Mouse (Mus musculus): ENCODE data around the gene Plk4. TPM values are rescaled to one million over a fixed set of nuclear protein-coding genes. Genes with fewer than 3 reads are reported as not detected.

Plk4 gene
- polyA plus RNA-seq (2012; fragmentation: generic; extraction: Trizol): 5.5 TPM

DNA sequence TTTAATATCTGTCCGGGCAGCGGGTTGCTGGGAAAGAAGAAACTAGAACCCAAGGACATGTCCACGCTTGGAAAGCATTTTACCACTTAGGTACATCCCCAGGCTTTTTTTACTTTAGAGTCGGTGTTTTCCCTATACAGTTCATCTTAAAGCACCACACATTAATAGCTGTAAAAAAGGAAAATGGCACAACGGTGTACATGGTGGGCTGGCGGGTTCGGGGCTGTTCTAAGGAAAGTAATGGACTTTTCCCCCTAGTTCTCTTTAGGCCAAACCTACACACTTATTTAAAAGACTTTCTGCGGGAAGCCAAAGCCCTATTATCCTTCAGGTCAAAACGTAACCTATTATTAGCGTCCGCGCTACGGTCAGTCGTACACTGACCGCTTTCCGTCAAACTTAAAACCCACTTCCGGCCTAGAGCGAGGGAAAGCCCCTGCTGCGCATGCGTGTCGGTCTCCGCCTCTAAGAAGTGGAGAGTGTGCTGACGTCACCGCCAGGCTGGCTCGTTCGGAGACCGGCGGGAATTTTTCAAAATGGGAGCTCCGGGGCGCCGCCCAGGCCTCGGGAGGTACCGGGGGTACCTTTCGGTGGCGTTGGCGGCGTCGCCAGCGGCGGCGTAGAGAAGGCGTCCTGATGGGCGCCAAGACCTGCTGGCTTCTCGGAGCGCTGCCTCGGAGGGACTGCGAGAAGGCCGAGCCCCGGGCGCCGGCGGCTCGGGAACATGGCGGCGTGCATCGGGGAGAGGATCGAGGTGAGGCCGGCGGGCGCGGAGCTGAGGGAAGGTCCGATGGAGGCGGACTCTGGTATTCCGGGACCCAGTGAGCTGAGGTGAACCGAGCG, at the start of gene Plk4:
Gene Plk4, plus strand, starts transcription at position 490 of the 843 bp plus-strand sequence.
- Histone ChIP-seq H3K4me3 (peak within 1 kb of the TSS; percentile 78), H3K79me2 (ENCODE audit: control insufficient read depth, insufficient read depth) (peaks cover 37% of the 10 kb centered on the region), H3K27me3 (ENCODE audit: control insufficient read depth, insufficient read depth, insufficient read length) (no peaks in the 10 kb centered on the region), H3K4me2 (ENCODE audit: low read depth) (peak within 1 kb of the TSS; percentile 83), H3ac (ENCODE audit: control insufficient read depth, insufficient read length) (peak within 1 kb of the TSS; percentile 76), H3K36me3 (ENCODE audit: control insufficient read depth, insufficient read depth) (no peaks in the 10 kb centered on the region)
- TF ChIP-seq POLR2AphosphoS2 (IDR thresholded peaks at IDR 0.05; ENCODE audit: insufficient read length, low read depth) (peak; percentile 79), SRF (IDR thresholded peaks at IDR 0.05; ENCODE audit: control insufficient read depth, insufficient read length, low read depth) (no peak), E2F4 (IDR thresholded peaks at IDR 0.05; ENCODE audit: insufficient read depth) (peak; percentile 93), TCF12 (IDR thresholded peaks at IDR 0.05; ENCODE audit: insufficient read depth, poor library complexity, severe bottlenecking) (no peak), POLR2A (IDR thresholded peaks at IDR 0.05; ENCODE audit: insufficient read length, low read depth) (peak; percentile 64)

- H3ac ChIP-seq (ENCODE audit: control insufficient read depth, insufficient read length): no peak overlapping the region
- TF ChIP-seq MYOD1 (IDR thresholded peaks at IDR 0.05; ENCODE audit: control insufficient read depth in 1 of 3, insufficient read length in 2 of 3, low read depth in 2 of 3) (no peak), POLR2AphosphoS2 (IDR thresholded peaks at IDR 0.05; ENCODE audit: insufficient read length, low read depth) (no peak), E2F4 (IDR thresholded peaks at IDR 0.05; ENCODE audit: insufficient read depth) (no peak), MAX (IDR thresholded peaks at IDR 0.05; ENCODE audit: low read depth) (no peak), TCF12 (IDR thresholded peaks at IDR 0.05; ENCODE audit: insufficient read depth, poor library complexity, severe bottlenecking) (no peak), CEBPB (IDR thresholded peaks at IDR 0.05; ENCODE audit: insufficient read depth, poor library complexity, severe bottlenecking) (no peak), TCF3 (IDR thresholded peaks at IDR 0.05; ENCODE audit: insufficient read length, low read depth) (no peak), MYOG (IDR thresholded peaks at IDR 0.05; ENCODE audit: control insufficient read depth in 1 of 3, insufficient read depth in 1 of 3, insufficient read length in 2 of 3, low read depth in 2 of 3) (no peak), POLR2A (IDR thresholded peaks at IDR 0.05; ENCODE audit: insufficient read length, low read depth) (no peak), REST (IDR thresholded peaks at IDR 0.05; ENCODE audit: insufficient read depth, insufficient read length) (no peak), SRF (IDR thresholded peaks at IDR 0.05; ENCODE audit: control insufficient read depth, insufficient read length, low read depth) (no peak)
- H3K79me2 ChIP-seq (ENCODE audit: control insufficient read depth, insufficient read depth): no peaks in the 10 kb centered on the region
- H3K4me3 ChIP-seq: no peak overlapping the region
- H3K36me3 ChIP-seq (ENCODE audit: control insufficient read depth, insufficient read depth): peaks cover 53% of the 10 kb centered on the region
- H3K27me3 ChIP-seq (ENCODE audit: control insufficient read depth, insufficient read depth, insufficient read length): no peaks in the 10 kb centered on the region
- peak overlapping the region; percentile 56 for H3K4me2 ChIP-seq (ENCODE audit: low read depth)
Measured at GRCm38 (mm10) chr3:40760746-40761145, 39.1 kb upstream of the Plk4 start.

GRCm38 (mm10) chr3:40761312-40761711, 38.5 kb upstream of the Plk4 start:
- peak in 2 of 3 experiments; percentile 48 to 67 for TF ChIP-seq MYOG (IDR thresholded peaks at IDR 0.05; ENCODE audit: control insufficient read depth in 1 of 3, insufficient read depth in 1 of 3, insufficient read length in 2 of 3, low read depth in 2 of 3)
- peak in 2 of 3 experiments; percentile 76 to 92 for TF ChIP-seq MYOD1 (IDR thresholded peaks at IDR 0.05; ENCODE audit: control insufficient read depth in 1 of 3, insufficient read length in 2 of 3, low read depth in 2 of 3)
- no peak for TF ChIP-seq TCF12 (IDR thresholded peaks at IDR 0.05; ENCODE audit: insufficient read depth, poor library complexity, severe bottlenecking)
- TF ChIP-seq REST (IDR thresholded peaks at IDR 0.05; ENCODE audit: insufficient read depth, insufficient read length): no peak
- Histone ChIP-seq H3K27me3 (ENCODE audit: control insufficient read depth, insufficient read depth, insufficient read length) (no peaks in the 10 kb centered on the region), H3K79me2 (ENCODE audit: control insufficient read depth, insufficient read depth) (no peaks in the 10 kb centered on the region), H3K4me3 (no peak overlapping the region), H3K4me2 (ENCODE audit: low read depth) (no peak overlapping the region), H3ac (ENCODE audit: control insufficient read depth, insufficient read length) (no peak overlapping the region), H3K36me3 (ENCODE audit: control insufficient read depth, insufficient read depth) (peaks cover 55% of the 10 kb centered on the region)

DNA sequence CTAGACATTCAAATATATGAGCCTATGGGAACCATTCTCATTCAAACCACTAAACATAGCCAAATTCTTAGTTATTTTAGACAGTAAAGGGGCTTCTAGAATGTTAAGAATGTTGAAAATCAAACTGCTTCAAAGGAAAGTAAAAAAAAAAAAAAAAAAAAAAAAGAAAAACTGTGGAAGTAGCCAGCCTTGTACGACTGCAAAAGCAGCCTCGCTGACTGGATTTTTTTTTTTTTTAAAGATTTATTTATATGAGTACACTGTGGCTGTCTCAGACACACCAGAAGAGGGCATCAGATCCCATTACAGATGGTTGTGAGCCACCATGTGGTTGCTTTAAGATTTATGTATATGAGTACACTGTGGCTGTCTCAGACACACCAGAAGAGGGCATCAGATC, 6.0 kb upstream of the Plk4 start:
- H3K4me3 ChIP-seq: no peak overlapping the region
- H3K4me2 ChIP-seq (ENCODE audit: low read depth): no peak overlapping the region
- H3K36me3 ChIP-seq (ENCODE audit: control insufficient read depth, insufficient read depth): peaks cover 36% of the 10 kb centered on the region
- TF ChIP-seq MAX (IDR thresholded peaks at IDR 0.05; ENCODE audit: low read depth) (no peak), TCF12 (IDR thresholded peaks at IDR 0.05; ENCODE audit: insufficient read depth, poor library complexity, severe bottlenecking) (no peak), POLR2A (IDR thresholded peaks at IDR 0.05; ENCODE audit: insufficient read length, low read depth) (no peak), E2F4 (IDR thresholded peaks at IDR 0.05; ENCODE audit: insufficient read depth) (no peak), SRF (IDR thresholded peaks at IDR 0.05; ENCODE audit: control insufficient read depth, insufficient read length, low read depth) (no peak), CEBPB (IDR thresholded peaks at IDR 0.05; ENCODE audit: insufficient read depth, poor library complexity, severe bottlenecking) (no peak), USF1 (IDR thresholded peaks at IDR 0.05; ENCODE audit: low read depth) (no peak), MYOG (IDR thresholded peaks at IDR 0.05; ENCODE audit: control insufficient read depth in 1 of 3, insufficient read depth in 1 of 3, insufficient read length in 2 of 3, low read depth in 2 of 3) (no peak), POLR2AphosphoS2 (IDR thresholded peaks at IDR 0.05; ENCODE audit: insufficient read length, low read depth) (no peak), REST (IDR thresholded peaks at IDR 0.05; ENCODE audit: insufficient read depth, insufficient read length) (no peak), MYOD1 (IDR thresholded peaks at IDR 0.05; ENCODE audit: control insufficient read depth in 1 of 3, insufficient read length in 2 of 3, low read depth in 2 of 3) (no peak)
- no peaks in the 10 kb centered on the region for H3K27me3 ChIP-seq (ENCODE audit: control insufficient read depth, insufficient read depth, insufficient read length)
- no peak overlapping the region for H3ac ChIP-seq (ENCODE audit: control insufficient read depth, insufficient read length)
- H3K79me2 ChIP-seq (ENCODE audit: control insufficient read depth, insufficient read depth): no peaks in the 10 kb centered on the region

GRCm38 (mm10) chr3:40798054-40798453, 1.8 kb upstream of the Plk4 start:
- H3K79me2 ChIP-seq (ENCODE audit: control insufficient read depth, insufficient read depth): peaks cover 29% of the 10 kb centered on the region
- H3K27me3 ChIP-seq (ENCODE audit: control insufficient read depth, insufficient read depth, insufficient read length): no peaks in the 10 kb centered on the region
- peaks cover 5% of the 10 kb centered on the region for H3K36me3 ChIP-seq (ENCODE audit: control insufficient read depth, insufficient read depth)
- no peak overlapping the region for H3K4me2 ChIP-seq (ENCODE audit: low read depth)
- no peak overlapping the region for H3K4me3 ChIP-seq
- H3ac ChIP-seq (ENCODE audit: control insufficient read depth, insufficient read length): no peak overlapping the region
- no peak for TF ChIP-seq MYOG (IDR thresholded peaks at IDR 0.05; ENCODE audit: control insufficient read depth in 1 of 3, insufficient read depth in 1 of 3, insufficient read length in 2 of 3, low read depth in 2 of 3)
- no peak for TF ChIP-seq TCF12 (IDR thresholded peaks at IDR 0.05; ENCODE audit: insufficient read depth, poor library complexity, severe bottlenecking)
- TF ChIP-seq REST (IDR thresholded peaks at IDR 0.05; ENCODE audit: insufficient read depth, insufficient read length): no peak
- TF ChIP-seq SRF (IDR thresholded peaks at IDR 0.05; ENCODE audit: control insufficient read depth, insufficient read length, low read depth): no peak
